Mouse (Mus musculus): ENCODE measurements around the gene Prss54.
"Not testable (repeated sequence)": the region's sequence is repeated elsewhere in the genome, so short reads cannot be mapped to it uniquely, and the experiment has no call there.

Gene Prss54

GRCm38 (mm10) chr8:95576240-95576639 is at the start of gene Prss54:
Gene Prss54 (minus strand): TSS chr8:95576340.
- DNase-seq (ENCODE audit: low read depth, low spot score), result no peak

DNA sequence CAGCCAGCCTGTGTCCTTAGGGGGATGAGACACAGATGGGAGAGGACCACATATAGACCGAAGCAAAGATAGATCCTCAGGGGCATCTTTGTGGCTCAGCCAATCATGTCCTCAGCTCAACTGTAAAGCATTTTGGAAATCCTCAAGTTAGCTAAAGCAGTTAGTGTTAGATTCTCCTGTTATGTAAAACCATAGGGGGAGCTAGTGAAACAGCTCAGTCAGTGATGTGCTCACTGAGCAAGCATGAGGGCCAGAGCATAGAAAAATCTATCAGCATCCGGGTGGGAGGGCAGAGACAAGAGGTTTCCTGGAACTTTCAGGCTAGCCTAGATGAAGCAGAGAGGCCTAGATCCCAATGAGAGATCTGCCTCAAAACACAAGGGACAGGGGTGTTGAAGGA is 48.7 kb upstream of the Prss54 start:
- DNase-seq (ENCODE audit: low read depth, low spot score), result no peak

GRCm38 (mm10) chr8:95620046-95620445 is 43.9 kb upstream of the Prss54 start:
- DNase-seq (ENCODE audit: low read depth, low spot score), result no peak

- no peak for DNase-seq (ENCODE audit: low read depth, low spot score)
These were observed 40.2 kb upstream of the Prss54 start for GRCm38 (mm10) chr8:95616383-95616782.

- no peak for DNase-seq (ENCODE audit: low read depth, low spot score)
These were observed 35.6 kb upstream of the Prss54 start for GRCm38 (mm10) chr8:95611769-95612168.

DNA sequence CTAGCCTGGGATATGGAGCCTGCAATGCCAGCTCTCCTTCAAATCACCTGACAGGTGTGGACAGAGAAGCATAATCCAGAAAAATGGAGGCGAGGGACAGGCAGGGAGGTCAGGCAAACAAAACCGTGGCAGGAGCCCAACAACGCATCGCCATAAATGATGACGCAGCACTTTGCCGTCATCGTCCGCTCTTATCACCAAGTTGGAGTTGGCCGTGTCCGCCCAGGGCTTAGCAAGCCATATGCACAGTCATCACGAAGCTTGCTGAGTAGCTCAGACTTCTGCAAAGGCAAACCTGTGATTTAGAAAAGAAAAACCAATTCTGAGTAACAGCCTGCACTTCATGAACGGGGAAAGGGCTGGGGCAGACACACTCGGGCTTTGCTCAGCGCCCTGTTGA is 34.6 kb upstream of the Prss54 start:
- DNase-seq (ENCODE audit: low read depth, low spot score), result no peak

GRCm38 (mm10) chr8:95609406-95609805 is 33.3 kb upstream of the Prss54 start:
- no peak for DNase-seq (ENCODE audit: low read depth, low spot score)

DNA sequence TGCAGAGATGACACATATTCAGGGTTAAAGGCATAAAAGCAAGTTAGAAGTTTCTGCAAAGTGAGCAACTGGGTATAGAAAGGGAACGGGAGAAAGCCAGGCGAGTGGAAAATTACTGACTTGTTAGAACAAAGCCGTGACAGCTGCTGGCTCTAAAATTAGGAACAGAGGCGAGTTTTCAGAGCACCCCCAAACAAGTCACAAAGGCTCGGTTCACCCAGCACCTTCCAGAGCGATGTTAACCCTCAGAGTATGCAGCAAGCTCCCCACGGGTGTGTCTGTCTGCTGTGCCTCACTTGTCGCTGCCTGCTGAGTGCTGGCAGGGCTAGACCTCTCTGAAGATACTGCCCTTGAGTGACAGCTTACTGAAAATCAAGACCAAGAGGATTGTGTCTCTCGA is 31.1 kb upstream of the Prss54 start:
- DNase-seq (ENCODE audit: low read depth, low spot score), result no peak

DNA sequence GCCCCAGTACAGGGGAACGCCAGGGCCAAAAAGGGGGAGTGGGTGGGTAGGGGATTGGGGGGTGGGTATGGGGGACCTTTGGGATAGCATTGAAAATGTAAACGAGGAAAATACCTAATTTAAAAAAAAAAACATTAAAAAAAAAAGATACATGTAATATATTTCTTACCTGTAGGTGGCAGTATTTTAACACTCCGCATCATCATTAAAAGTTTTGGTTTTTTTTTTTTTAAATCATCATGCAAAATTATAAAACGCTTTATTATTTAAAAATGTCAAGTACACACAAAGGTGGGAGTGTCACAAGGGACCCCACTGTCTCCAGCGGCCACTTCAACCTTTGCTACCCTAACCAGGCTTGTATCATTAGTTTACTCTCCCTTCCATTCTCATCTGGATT is 30.4 kb upstream of the Prss54 start:
- DNase-seq (ENCODE audit: low read depth, low spot score), result not testable (repeated sequence)

- DNase-seq (ENCODE audit: low read depth, low spot score), result no peak
These were observed 26.0 kb upstream of the Prss54 start for GRCm38 (mm10) chr8:95602168-95602567.

- DNase-seq (ENCODE audit: low read depth, low spot score), result no peak
These were observed 25.2 kb upstream of the Prss54 start for GRCm38 (mm10) chr8:95601306-95601705.

DNA sequence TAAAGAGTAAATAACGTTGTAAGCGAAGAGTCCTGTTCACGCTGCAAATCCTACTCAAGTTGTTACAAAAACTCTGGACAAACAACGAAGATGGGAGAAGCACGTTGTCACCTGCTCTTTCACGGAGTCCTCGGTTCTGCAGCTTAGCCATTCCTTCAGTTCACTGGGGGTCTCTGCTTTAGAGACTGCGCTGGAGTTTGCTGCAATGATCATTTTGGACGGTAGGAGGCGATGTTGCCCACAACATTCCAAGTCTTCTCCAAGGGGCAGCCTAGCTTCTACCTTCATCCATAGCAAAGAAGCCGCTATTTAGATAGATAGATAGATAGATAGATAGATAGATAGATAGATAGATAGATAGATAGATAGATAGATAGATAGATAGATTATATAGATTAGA is 23.7 kb upstream of the Prss54 start:
- DNase-seq (ENCODE audit: low read depth, low spot score), result no peak

GRCm38 (mm10) chr8:95596841-95597241 is 20.7 kb upstream of the Prss54 start:
- no peak for DNase-seq (ENCODE audit: low read depth, low spot score)

DNA sequence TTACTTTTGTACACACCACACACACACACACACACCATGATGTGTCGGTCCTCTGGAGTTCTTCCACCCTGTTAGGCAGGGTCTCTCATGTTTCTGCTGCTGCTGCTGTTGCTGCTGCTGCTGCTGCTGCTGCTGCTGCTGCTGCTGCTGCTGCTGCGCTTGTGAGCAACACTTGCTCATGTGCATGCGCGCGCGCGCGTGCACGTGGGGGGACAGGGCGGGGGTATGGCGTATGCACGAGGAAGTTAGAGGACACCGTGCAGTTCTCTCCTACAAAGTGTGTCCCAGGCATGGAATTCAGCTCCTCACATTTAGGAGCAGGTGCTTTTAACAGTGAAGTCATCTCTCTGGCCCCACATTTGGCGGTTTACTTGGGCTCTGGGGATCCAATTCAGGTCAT is 19.0 kb upstream of the Prss54 start:
- no peak for DNase-seq (ENCODE audit: low read depth, low spot score)

GRCm38 (mm10) chr8:95593439-95594393 is 17.6 kb upstream of the Prss54 start:
- no peak for DNase-seq (ENCODE audit: low read depth, low spot score)

- DNase-seq (ENCODE audit: low read depth, low spot score), result no peak
These were observed 16.1 kb upstream of the Prss54 start for GRCm38 (mm10) chr8:95592131-95592780.

DNA sequence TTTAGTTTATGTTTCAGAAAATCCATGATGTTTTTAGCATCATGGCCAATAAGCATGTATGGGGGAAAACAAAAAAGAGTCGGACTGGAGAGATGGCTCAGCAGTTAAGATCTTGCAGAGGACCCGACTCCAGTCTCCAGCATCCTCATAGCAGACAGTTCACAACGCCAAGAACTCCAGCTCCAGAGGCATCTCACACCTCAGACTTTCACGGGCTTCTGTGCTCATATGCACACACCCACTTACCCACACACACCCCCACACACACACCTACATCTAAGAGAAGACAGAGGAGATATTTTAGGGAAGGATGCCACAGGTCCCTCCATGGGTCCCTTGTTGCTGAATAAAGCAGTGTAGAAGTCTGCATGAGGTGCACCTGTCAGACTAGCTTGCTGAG is 14.4 kb upstream of the Prss54 start:
- DNase-seq (ENCODE audit: low read depth, low spot score), result no peak

GRCm38 (mm10) chr8:95589282-95589681 is 13.1 kb upstream of the Prss54 start:
- DNase-seq (ENCODE audit: low read depth, low spot score), result no peak

- DNase-seq (ENCODE audit: low read depth, low spot score), result no peak
These were observed 11.2 kb upstream of the Prss54 start for GRCm38 (mm10) chr8:95587339-95587738.

GRCm38 (mm10) chr8:95573146-95573545 is 3.0 kb downstream of the Prss54 start:
- DNase-seq (ENCODE audit: low read depth, low spot score), result no peak

- no peak for DNase-seq (ENCODE audit: low read depth, low spot score)
These were observed 9.3 kb downstream of the Prss54 start for GRCm38 (mm10) chr8:95566809-95567208.

- no peak for DNase-seq (ENCODE audit: low read depth, low spot score)
These were observed 9.9 kb downstream of the Prss54 start for GRCm38 (mm10) chr8:95566217-95566616.

- no peak for DNase-seq (ENCODE audit: low read depth, low spot score)
These were observed 20.2 kb downstream of the Prss54 start for GRCm38 (mm10) chr8:95555963-95556362.
